Mouse (Mus musculus) testis, adult 10 weeks (tissue): ENCODE data around the gene Nt5c1a. TPM values are rescaled to one million over a fixed set of nuclear protein-coding genes. Genes with fewer than 3 reads are reported as not detected.

ENCODE experiments used
- polyA plus RNA-seq: library from polyadenylated mRNA; stranded (reverse); fragments of 350-450 nt; fragmentation: Illumina TruSeq; extraction: RNeasy Lipid Tissue Mini Kit (QIAGEN cat#74804); gene quantifications from one replicate; pipeline ENCODE4 v1.2.3, GENCODE M21; 2014; ENCODE audit warnings: low read depth, low replicate concordance

Gene Nt5c1a
- polyA plus RNA-seq: not detected

GRCm38 (mm10) chr4:123201186-123202093 is at the start of gene Nt5c1a:
Gene Nt5c1a (plus strand): TSS chr4:123201504.

GRCm38 (mm10) chr4:123182328-123183238 is 18.7 kb upstream of the Nt5c1a start, which contains the start of gene Hpcal4:
Gene Hpcal4 (plus strand): TSS chr4:123183227.

GRCm38 (mm10) chr4:123233492-123234084 is 32.3 kb downstream of the Nt5c1a start, which contains the start of gene Heyl:
Gene Heyl (plus strand): TSS chr4:123233556.

GRCm38 (mm10) chr4:123261721-123262401 is 60.6 kb downstream of the Nt5c1a start, which contains the start of gene Pabpc4:
Gene Pabpc4 (plus strand): TSS chr4:123262351.

Other genes starting within 250 kb of the Nt5c1a start
- gene Mfsd2a, start 240.3 kb upstream of the Nt5c1a start, polyA plus RNA-seq: 0.39 TPM
- gene Mycl, start 205.9 kb upstream of the Nt5c1a start, polyA plus RNA-seq: 0.11 TPM
- gene Trit1, start 184.9 kb upstream of the Nt5c1a start, polyA plus RNA-seq: 8.9 TPM
- 1.1 TPM for gene Bmp8b, start 96.3 kb upstream of the Nt5c1a start, polyA plus RNA-seq
- gene Oxct2b, start 85.2 kb upstream of the Nt5c1a start, polyA plus RNA-seq: 7.1 TPM
- gene Ppie, start 61.6 kb upstream of the Nt5c1a start, polyA plus RNA-seq: 11.0 TPM
- 4.0 TPM for gene Hpcal4, start 18.3 kb upstream of the Nt5c1a start, polyA plus RNA-seq
- 0.48 TPM for gene Heyl, start 32.1 kb downstream of the Nt5c1a start, polyA plus RNA-seq
- 4.1 TPM for gene Pabpc4, start 60.8 kb downstream of the Nt5c1a start, polyA plus RNA-seq
- 4.8 TPM for gene Oxct2a, start 122.1 kb downstream of the Nt5c1a start, polyA plus RNA-seq
- 0.73 TPM for gene Bmp8a, start 141.7 kb downstream of the Nt5c1a start, polyA plus RNA-seq